20 mouse cellular contexts compared by ENCODE assay signal in the genomic region with DNA sequence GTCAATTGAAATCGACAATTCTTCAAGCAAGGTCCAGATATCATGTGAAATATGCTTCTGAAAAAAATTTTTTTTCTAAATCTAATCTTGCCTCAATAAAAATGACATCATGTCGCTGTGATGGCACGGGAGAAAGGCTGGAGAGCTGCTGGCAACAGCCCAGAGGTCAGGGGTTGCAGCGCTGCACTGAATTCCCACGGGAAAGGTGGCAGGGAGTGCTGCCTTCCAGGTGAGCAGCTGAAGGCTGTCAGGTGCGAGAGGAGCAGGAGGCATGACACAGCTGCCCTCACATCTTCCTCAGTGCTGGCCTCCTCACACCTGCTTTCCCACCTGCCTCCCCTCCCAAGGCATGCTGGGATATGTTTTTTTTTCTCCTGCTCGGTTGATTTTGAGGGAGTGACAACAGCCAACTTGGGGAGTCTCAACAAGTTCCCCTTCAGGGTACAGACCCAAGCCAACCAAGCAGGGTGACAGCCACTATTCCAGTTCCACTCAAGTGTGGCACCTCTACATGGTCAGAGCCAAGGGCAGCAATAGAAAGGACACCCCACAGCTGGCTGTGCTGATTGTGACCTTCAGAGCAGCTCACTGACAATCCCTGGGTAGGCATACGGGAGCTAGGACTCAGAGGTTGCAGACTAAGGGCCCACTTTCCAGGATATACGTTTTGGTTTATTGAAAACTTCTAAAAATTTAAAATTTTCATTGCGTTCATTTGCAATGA. TPM values are rescaled to one million over a fixed set of nuclear protein-coding genes. Genes with fewer than 3 reads are reported as not detected.
DNase-seq lines count a peak whose midpoint lies in the region; ATAC-seq and TF ChIP-seq lines count a peak whose summit lies in the region.
"Had no signal": no experiment of that assay in that cellular context is flagged by ENCODE, and none has a peak within 500 bp of the region (broad histone marks: within the 10 kb centered on the region; RNA-seq: fewer than 3 reads in every experiment).

No protein-coding gene starts in this region.

- TF ChIP-seq CTCF in liver, adult 2 months (IDR thresholded peaks at IDR 0.05; ENCODE audit: low read depth, low read length), result no peak
- no peak for TF ChIP-seq CTCF in stomach, postnatal 0 days (IDR thresholded peaks at IDR 0.05; ENCODE audit: low read depth)

- no peaks in the 10 kb centered on the region for H3K79me2 ChIP-seq in liver, adult 2 months (ENCODE audit: control insufficient read depth, insufficient read depth, low read length)

- no peak for TF ChIP-seq POLR2A in liver, adult 2 months (IDR thresholded peaks at IDR 0.05; ENCODE audit: extremely low read depth, insufficient read depth, low read length)

- no peak overlapping the region for H3K9ac ChIP-seq in liver, adult 2 months (ENCODE audit: low read depth, low read length)
- H3K9ac ChIP-seq in liver, embryonic 11.5 days (ENCODE audit: low read depth, low read length), result no peak overlapping the region
- H3K9ac ChIP-seq in stomach, postnatal 0 days (ENCODE audit: low read length), result no peak overlapping the region
- H3K9ac ChIP-seq: forebrain, embryonic 12.5 days; lung, embryonic 15.5 days had no signal

- ATAC-seq in liver, embryonic 11.5 days (replicated peaks; ENCODE audit: low FRiP score), result no peak
- no peak for ATAC-seq in stomach, postnatal 0 days (ENCODE audit: low FRiP score, low TSS enrichment)
- ATAC-seq: hindbrain, postnatal 0 days had no signal

- no peak for TF ChIP-seq EP300 in stomach, postnatal 0 days (optimal IDR thresholded peaks at IDR 0.05)

- DNase-seq in liver, adult 2 months (ENCODE audit: extremely low read depth, low read depth, low spot score), result peak; percentile 70
- DNase-seq in liver, embryonic 11.5 days (ENCODE audit: low spot score), result no peak
- DNase-seq in kidney, adult 18-20 months, result peak; percentile 42
- DNase-seq in kidney, postnatal 14 days, result peak; percentile 45
- peak; percentile 58 for DNase-seq in stomach, postnatal 0 days (ENCODE audit: low spot score)
- no peak for DNase-seq in spleen, postnatal 36 days (ENCODE audit: low spot score in 2 of 2)
- DNase-seq in neural tube, embryonic 10.5 days (ENCODE audit: extremely low spot score, low spot score), result no peak
- DNase-seq: adrenal gland, adult 2 months; B cell, adult 2 months; cerebellum, adult 8-10 months; gastrocnemius, postnatal 14 days; layer of hippocampus, postnatal 36 days; thymus, adult 18-20 months; thymus, postnatal 4 days had no signal

- H3K36me3 ChIP-seq in liver, adult 2 months (ENCODE audit: control insufficient read depth, insufficient read depth, low read length), result no peaks in the 10 kb centered on the region
- no peaks in the 10 kb centered on the region for H3K36me3 ChIP-seq in liver, embryonic 11.5 days (ENCODE audit: control insufficient read depth, insufficient read depth, low read length)
- no peaks in the 10 kb centered on the region for H3K36me3 ChIP-seq in stomach, postnatal 0 days (ENCODE audit: control insufficient read depth, insufficient read depth, low read length)
- H3K36me3 ChIP-seq: embryonic facial prominence, embryonic 10.5 days; forebrain, embryonic 12.5 days; lung, embryonic 15.5 days; midbrain, embryonic 10.5 days had no signal

- H3K27me3 ChIP-seq in liver, adult 2 months (ENCODE audit: control insufficient read depth, insufficient read depth, low read length), result no peaks in the 10 kb centered on the region
- H3K27me3 ChIP-seq in liver, embryonic 11.5 days (replicated peaks; ENCODE audit: control insufficient read depth, insufficient read depth, low read length), result peaks cover 11% of the 10 kb centered on the region
- no peaks in the 10 kb centered on the region for H3K27me3 ChIP-seq in stomach, postnatal 0 days (ENCODE audit: control insufficient read depth, insufficient read depth, low read length)
- H3K27me3 ChIP-seq: lung, embryonic 15.5 days had no signal

- no peak overlapping the region for H3K4me2 ChIP-seq in liver, embryonic 11.5 days
- H3K4me2 ChIP-seq in stomach, postnatal 0 days (replicated peaks; ENCODE audit: low read depth), result no peak overlapping the region
- H3K4me2 ChIP-seq: forebrain, embryonic 12.5 days; lung, embryonic 15.5 days had no signal

- no peak overlapping the region; the same call in 1 of the 2 replicates for H3K27ac ChIP-seq in liver, adult 2 months (replicated peaks; ENCODE audit: insufficient read depth, low read depth, low read length)
- no peak overlapping the region for H3K27ac ChIP-seq in liver, embryonic 11.5 days (ENCODE audit: low read depth, low read length)
- 0 out of 2 replicates have a peak overlapping the region, but pooled peaks have one; percentile 24 for H3K27ac ChIP-seq in stomach, postnatal 0 days (replicated peaks)
- H3K27ac ChIP-seq: embryonic facial prominence, embryonic 10.5 days; forebrain, embryonic 12.5 days; hindbrain, postnatal 0 days; lung, embryonic 15.5 days; macrophage; midbrain, embryonic 10.5 days had no signal

- no peaks in the 10 kb centered on the region for H3K9me3 ChIP-seq in liver, embryonic 11.5 days (ENCODE audit: control insufficient read depth, low read length)
- H3K9me3 ChIP-seq in stomach, postnatal 0 days (ENCODE audit: control insufficient read depth, low read length), result no peaks in the 10 kb centered on the region
- H3K9me3 ChIP-seq: embryonic facial prominence, embryonic 10.5 days; forebrain, embryonic 12.5 days; lung, embryonic 15.5 days; midbrain, embryonic 10.5 days had no signal

- no peak overlapping the region for H3K4me3 ChIP-seq in liver, adult 2 months (ENCODE audit: insufficient read depth, low read depth, low read length)
- H3K4me3 ChIP-seq in liver, embryonic 11.5 days (ENCODE audit: low read depth, low read length), result no peak overlapping the region
- H3K4me3 ChIP-seq in stomach, postnatal 0 days (ENCODE audit: low read depth, low read length), result no peak overlapping the region
- H3K4me3 ChIP-seq: embryonic facial prominence, embryonic 10.5 days; forebrain, embryonic 12.5 days; lung, embryonic 15.5 days; midbrain, embryonic 10.5 days had no signal

- 21% methylated on average over 10 of the region's 10 CpGs for WGBS in liver, adult 2 months
- 65% methylated on average over 10 of the region's 10 CpGs for WGBS in liver, embryonic 11.5 days
- 43% methylated on average over 10 of the region's 10 CpGs for WGBS in stomach, postnatal 0 days

- H3K4me1 ChIP-seq in liver, adult 2 months (ENCODE audit: control insufficient read depth, insufficient read depth, low read length), result peaks cover 15% of the 10 kb centered on the region
- peaks cover 11% of the 10 kb centered on the region for H3K4me1 ChIP-seq in liver, embryonic 11.5 days (replicated peaks; ENCODE audit: control insufficient read depth, insufficient read depth, low read length)
- no peaks in the 10 kb centered on the region for H3K4me1 ChIP-seq in stomach, postnatal 0 days (replicated peaks; ENCODE audit: control insufficient read depth, insufficient read depth)

RNA-seq across cellular contexts. Expression of a gene that starts 13.3 kb away (rescaled TPM):
- 2.8 and 5.8 TPM in 2 replicates for total RNA-seq in liver, adult 2 months (2014; rRNA removed)
- 26.9 and 28.5 TPM in 2 replicates for polyA plus RNA-seq in liver, adult 2 months (2012; rRNA removed)
- 22.6 and 25.3 TPM in 2 replicates for polyA plus RNA-seq in liver, embryonic 11.5 days (2014; fragmentation: Nextera tagmentation; extraction: Ambion mirVana)
- polyA plus RNA-seq in stomach, postnatal 0 days (2015; fragmentation: Nextera tagmentation; extraction: Ambion mirVana), result 66.2 and 73.1 TPM in 2 replicates
- polyA plus RNA-seq: macrophage had no signal

Comparison
In these comparisons a context has a peak if more than half of its experiments do, and no peak if none do; other contexts are left out.
1. DNase-seq: peak in liver, adult 2 months (single experiment), kidney, adult 18-20 months (single experiment), kidney, postnatal 14 days (single experiment) and stomach, postnatal 0 days (single experiment); none in liver, embryonic 11.5 days (single experiment), spleen, postnatal 36 days (0 of 2) and neural tube, embryonic 10.5 days (single experiment).